12 mouse cellular contexts compared by ENCODE assay signal in the genomic region with DNA sequence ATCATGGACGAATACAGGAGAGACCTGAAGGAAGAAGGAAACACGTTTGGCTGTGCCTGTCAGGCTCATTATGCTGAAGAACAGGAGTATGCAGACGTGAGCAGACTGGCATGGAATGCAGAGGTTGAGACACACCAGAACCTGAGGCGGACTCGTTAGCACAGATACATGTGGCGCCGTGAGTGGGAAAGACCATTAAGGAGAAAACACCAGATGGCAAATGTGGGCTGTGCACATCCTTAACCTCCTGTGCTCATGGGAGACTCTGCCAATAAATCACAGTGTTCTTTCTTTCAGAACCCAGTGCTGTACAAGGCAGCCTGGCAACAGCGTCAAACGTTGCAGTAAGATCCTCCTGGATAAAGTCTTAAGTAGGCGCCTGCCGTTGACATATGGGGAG. TPM values are rescaled to one million over a fixed set of nuclear protein-coding genes. Genes with fewer than 3 reads are reported as not detected.
DNase-seq lines count a peak whose midpoint lies in the region; ATAC-seq and TF ChIP-seq lines count a peak whose summit lies in the region.
"Had no signal": no experiment of that assay in that cellular context is flagged by ENCODE, and none has a peak within 500 bp of the region (broad histone marks: within the 10 kb centered on the region; RNA-seq: fewer than 3 reads in every experiment).

No protein-coding gene starts in this region.

- H3K9me3 ChIP-seq in hindbrain, postnatal 0 days (ENCODE audit: low read length) = no peaks in the 10 kb centered on the region

- H3K4me3 ChIP-seq in hindbrain, postnatal 0 days (ENCODE audit: low read length) = no peak overlapping the region

- no peaks in the 10 kb centered on the region for H3K4me1 ChIP-seq in hindbrain, postnatal 0 days (ENCODE audit: insufficient read depth, low read length)

- no peaks in the 10 kb centered on the region for H3K27me3 ChIP-seq in hindbrain, postnatal 0 days (ENCODE audit: insufficient read depth, low read length)

- TF ChIP-seq CTCF in hindbrain, postnatal 0 days (IDR thresholded peaks at IDR 0.05; ENCODE audit: low read depth) = no peak

- 52% methylated on average over 11 of the region's 11 CpGs for WGBS in hindbrain, postnatal 0 days

- H3K4me2 ChIP-seq in hindbrain, postnatal 0 days (ENCODE audit: low read depth, low read length) = no peak overlapping the region; the same call in 1 of the 2 replicates

- H3K36me3 ChIP-seq in hindbrain, postnatal 0 days (ENCODE audit: insufficient read depth, low read length) = no peaks in the 10 kb centered on the region

- no peak overlapping the region for H3K9ac ChIP-seq in hindbrain, postnatal 0 days (replicated peaks; ENCODE audit: low read length)

- DNase-seq in frontal cortex, postnatal 10 days (ENCODE audit: low spot score in 2 of 2) = no peak
- peak; percentile 19 for DNase-seq in cerebellum, adult 9-10 months
- peak; percentile 52 for DNase-seq in hindbrain, postnatal 0 days (ENCODE audit: low spot score)
- DNase-seq in neural tube, embryonic 10.5 days (ENCODE audit: extremely low spot score, low spot score) = peak; percentile 16
- DNase-seq in testis, postnatal 14 days (ENCODE audit: low spot score) = no peak
- no peak for DNase-seq in adrenal gland, postnatal 10 days
- DNase-seq: B cell, adult 2 months; liver had no signal

- H3K27ac ChIP-seq in hindbrain, postnatal 0 days = 0 out of 2 replicates have a peak overlapping the region, but pooled peaks have one; percentile 11

- peak; percentile 85 for ATAC-seq in frontal cortex, adult (ENCODE audit: low TSS enrichment)
- peak; percentile 69 for ATAC-seq in hindbrain, postnatal 0 days
- no peak for ATAC-seq in CD4-positive, CD25-positive, alpha-beta regulatory T cell, adult 4 months

RNA-seq across cellular contexts. Expression of a gene that starts 20.7 kb away (rescaled TPM):
- total RNA-seq in hindbrain, postnatal 0 days (2014; rRNA removed) = not detected in 2 replicates
- not detected in 2 replicates for polyA plus RNA-seq in hindbrain, postnatal 0 days (2015; fragmentation: Nextera tagmentation; extraction: Ambion mirVana)
- total RNA-seq in adrenal gland, postnatal 10 days (2021) = not detected
- not detected for polyA plus RNA-seq in CD4-positive, CD25-positive, alpha-beta regulatory T cell, adult 4 months (2017; shearing (Covaris generic))
- polyA plus RNA-seq: embryonic facial prominence, embryonic 11.5 days; heart, embryonic 16.5 days had no signal

Comparison
In these comparisons a context has a peak if more than half of its experiments do, and no peak if none do; other contexts are left out.
1. DNase-seq: peak in cerebellum, adult 9-10 months (single experiment), hindbrain, postnatal 0 days (single experiment) and neural tube, embryonic 10.5 days (single experiment); none in frontal cortex, postnatal 10 days (0 of 2), testis, postnatal 14 days (single experiment) and adrenal gland, postnatal 10 days (single experiment).